Mouse (Mus musculus) liver, adult (tissue): ENCODE measurements around the gene Pex3.

ENCODE experiments used
- GATA4 ChIP-seq: IDR thresholded peaks from 2 replicates; pipeline ENCODE4 v1.6.1; 2014; ENCODE audit warnings: mild to moderate bottlenecking, low read length; ENCODE audit not compliant: insufficient replicate concordance

Pex3 gene

GRCm38 (mm10) chr10:13552646-13553497 is at the start of gene Pex3, which contains the start of gene Adat2:
Pex3 (minus strand) TSS chr10:13553142.
Adat2 (plus strand) TSS chr10:13552894.
- TF ChIP-seq GATA4, result peak; percentile 61; the same call in 1 of the 2 replicates

- no peak for TF ChIP-seq GATA4
Measured at GRCm38 (mm10) chr10:13600926-13601325, 48.0 kb upstream of the Pex3 start.

GRCm38 (mm10) chr10:13597491-13597890 is 44.5 kb upstream of the Pex3 start:
- no peak for TF ChIP-seq GATA4

GRCm38 (mm10) chr10:13596866-13597265 is 43.9 kb upstream of the Pex3 start:
- no peak for TF ChIP-seq GATA4

- no peak for TF ChIP-seq GATA4
Measured at GRCm38 (mm10) chr10:13596073-13596472, 43.1 kb upstream of the Pex3 start.

- TF ChIP-seq GATA4, result no peak
Measured at GRCm38 (mm10) chr10:13593529-13593928, 40.6 kb upstream of the Pex3 start.

GRCm38 (mm10) chr10:13592196-13592595 is 39.3 kb upstream of the Pex3 start:
- no peak for TF ChIP-seq GATA4

GRCm38 (mm10) chr10:13587914-13588313 is 35.0 kb upstream of the Pex3 start:
- no peak for TF ChIP-seq GATA4

- no peak for TF ChIP-seq GATA4
Measured at GRCm38 (mm10) chr10:13577123-13577522, 24.2 kb upstream of the Pex3 start.

GRCm38 (mm10) chr10:13572410-13572809 is 19.5 kb upstream of the Pex3 start:
- no peak for TF ChIP-seq GATA4

GRCm38 (mm10) chr10:13572003-13572402 is 19.1 kb upstream of the Pex3 start:
- TF ChIP-seq GATA4, result no peak

GRCm38 (mm10) chr10:13570697-13571538 is 18.0 kb upstream of the Pex3 start:
- TF ChIP-seq GATA4, result no peak

- no peak for TF ChIP-seq GATA4
Measured at GRCm38 (mm10) chr10:13569818-13570217, 16.9 kb upstream of the Pex3 start.

- TF ChIP-seq GATA4, result no peak
Measured at GRCm38 (mm10) chr10:13566393-13566792, 13.5 kb upstream of the Pex3 start.

GRCm38 (mm10) chr10:13565080-13565448 is 12.1 kb upstream of the Pex3 start:
- no peak for TF ChIP-seq GATA4
